Mouse (Mus musculus) spleen, adult 2 months (tissue): ENCODE results near the gene Nrap. TPM values are rescaled to one million over a fixed set of nuclear protein-coding genes. Genes with fewer than 3 reads are reported as not detected.
"Not testable (repeated sequence)": the region's sequence is repeated elsewhere in the genome, so short reads cannot be mapped to it uniquely, and the experiment has no call there.

ENCODE experiments used
- DNase-seq, 2 experiments: peaks; one replicate each; pipeline versions ENCODE4 v3.0.0 to v3.0.0-alpha.2; 2012 to 2021; ENCODE audit warnings: low spot score in 2 of 2, low read depth in 1 of 2
- H3K27ac ChIP-seq: fragments of 200-500 bp; 2 replicates; pipeline ENCODE4 v1.5.1; 2012; ENCODE audit warnings: low read length, inconsistent platforms; ENCODE audit not compliant: insufficient read depth
- H3K27me3 ChIP-seq: fragments of 200-500 bp; 2 replicates; pipeline ENCODE4 v1.6.1; 2012; ENCODE audit warnings: mild to moderate bottlenecking, moderate library complexity, low read length, inconsistent platforms; ENCODE audit not compliant: control insufficient read depth, insufficient read depth
- H3K36me3 ChIP-seq: fragments of 200-500 bp; 2 replicates; pipeline ENCODE4 v1.6.1; 2012; ENCODE audit warnings: mild to moderate bottlenecking, low read length, inconsistent platforms; ENCODE audit not compliant: control insufficient read depth, insufficient read depth
- H3K4me1 ChIP-seq: fragments of 200-500 bp; 2 replicates; pipeline ENCODE4 v1.6.1; 2011; ENCODE audit warnings: inconsistent platforms; ENCODE audit not compliant: control insufficient read depth, insufficient read depth, insufficient read length
- H3K4me3 ChIP-seq: fragments of 200-500 bp; 2 replicates; pipeline ENCODE4 v1.5.1; 2011; ENCODE audit warnings: mild to moderate bottlenecking, inconsistent platforms; ENCODE audit not compliant: insufficient read depth, insufficient read length; ENCODE audit errors: extremely low read depth
- CTCF ChIP-seq: fragments of 200-500 bp; IDR thresholded peaks from 2 replicates; pipeline ENCODE4 v1.5.1; 2011; ENCODE audit warnings: mild to moderate bottlenecking, inconsistent platforms; ENCODE audit not compliant: insufficient read depth, insufficient read length, insufficient replicate concordance; ENCODE audit errors: extremely low read depth
- POLR2A ChIP-seq: fragments of 200-500 bp; IDR thresholded peaks from 2 replicates; pipeline ENCODE4 v1.6.1; 2011; ENCODE audit warnings: low read depth, low read length, inconsistent platforms
- WGBS: fragments of 180-500 bp; shearing (Covaris S2); methylation state at CpG from one replicate; pipeline ENCODE4 v1.1.7; 2018; 5-methylcytosine and 5-hydroxymethylcytosine counted together
- polyA plus RNA-seq: library from polyadenylated mRNA; depleted of rRNA; stranded (reverse); fragments of >200 nt; gene quantifications from 2 replicates; pipeline ENCODE4 v1.2.3, GENCODE M21; 2012

The Nrap gene
- polyA plus RNA-seq, 1 experiment: 0.01 TPM

- TF ChIP-seq POLR2A: no peak
- no peak for TF ChIP-seq CTCF
- Histone ChIP-seq H3K36me3 (no peaks in the 10 kb centered on the region), H3K27ac (no peak overlapping the region), H3K27me3 (no peaks in the 10 kb centered on the region), H3K4me3 (no peak overlapping the region), H3K4me1 (no peaks in the 10 kb centered on the region)
- 84% methylated on average over 4 of the region's 4 CpGs for WGBS
- no peak for DNase-seq
These were observed 28.6 kb upstream of the Nrap start for GRCm38 (mm10) chr19:56418404-56418803.

DNA sequence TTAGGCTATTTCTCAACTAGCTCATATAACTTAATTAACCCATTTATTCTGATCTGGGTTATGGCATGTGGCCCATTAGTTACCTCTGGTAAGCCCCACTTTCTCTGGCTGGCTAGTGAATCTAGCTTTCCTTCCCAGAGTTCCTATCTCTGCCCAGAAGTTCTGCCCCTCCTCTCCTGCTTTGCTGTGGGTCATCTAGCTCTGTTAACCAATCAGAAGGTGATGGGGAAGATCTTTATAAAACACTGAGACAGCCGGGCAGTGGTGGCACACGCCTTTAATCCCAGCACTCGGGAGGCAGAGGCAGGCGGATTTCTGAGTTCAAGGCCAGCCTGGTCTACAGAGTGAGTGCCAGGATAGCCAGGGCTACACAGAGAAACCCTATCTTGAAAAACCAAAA is 20.0 kb upstream of the Nrap start:
- 96% methylated on average over 4 of the region's 4 CpGs for WGBS
- H3K27ac ChIP-seq, H3K4me1 ChIP-seq, DNase-seq, H3K27me3 ChIP-seq, H3K4me3 ChIP-seq, H3K36me3 ChIP-seq: not testable (repeated sequence)

- H3K27ac ChIP-seq: no peak overlapping the region
- no peak for DNase-seq
- WGBS: 95% methylated on average over 7 of the region's 7 CpGs
- H3K4me3 ChIP-seq: no peak overlapping the region
- no peaks in the 10 kb centered on the region for H3K4me1 ChIP-seq
- H3K36me3 ChIP-seq: peaks cover 9% of the 10 kb centered on the region
- TF ChIP-seq CTCF (no peak), POLR2A (no peak)
- no peaks in the 10 kb centered on the region for H3K27me3 ChIP-seq
These were observed 16.7 kb upstream of the Nrap start for GRCm38 (mm10) chr19:56406581-56406980.

DNA sequence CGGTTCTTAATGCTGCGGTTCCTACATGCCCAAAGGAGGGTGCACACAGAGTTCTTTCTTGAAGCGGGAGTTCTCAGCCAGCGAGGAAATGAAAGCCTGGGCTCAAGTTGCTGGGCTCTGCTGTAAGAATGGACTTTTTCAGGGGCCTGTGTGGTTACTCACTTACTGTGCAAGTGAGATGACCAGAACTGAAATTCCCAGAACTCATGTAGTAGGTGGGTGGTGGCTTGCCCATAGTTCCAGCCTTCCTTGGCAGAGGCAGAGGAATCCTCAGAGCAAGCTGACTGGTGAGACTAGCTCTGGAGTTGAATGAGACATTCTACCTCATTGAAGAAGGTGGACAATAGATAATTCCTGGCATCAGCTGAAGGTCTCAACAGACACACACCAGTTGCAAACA is 16.0 kb upstream of the Nrap start:
- H3K27me3 ChIP-seq: no peaks in the 10 kb centered on the region
- peaks cover 9% of the 10 kb centered on the region for H3K36me3 ChIP-seq
- no peaks in the 10 kb centered on the region for H3K4me1 ChIP-seq
- no peak for DNase-seq
- no peak overlapping the region for H3K4me3 ChIP-seq
- 94% methylated on average over 4 of the region's 4 CpGs for WGBS
- TF ChIP-seq CTCF (no peak), POLR2A (no peak)
- H3K27ac ChIP-seq: no peak overlapping the region

GRCm38 (mm10) chr19:56401864-56402263 is 12.0 kb upstream of the Nrap start:
- WGBS: 93% methylated on average over 6 of the region's 6 CpGs
- DNase-seq: no peak

GRCm38 (mm10) chr19:56400200-56400599 is 10.4 kb upstream of the Nrap start:
- WGBS: 40% methylated on average over 14 of the region's 14 CpGs
- DNase-seq: peak in 1 of 2 experiments; percentile 82
- Histone ChIP-seq H3K4me1 (peaks cover 9% of the 10 kb centered on the region), H3K27me3 (no peaks in the 10 kb centered on the region), H3K4me3 (no peak overlapping the region), H3K27ac (no peak overlapping the region), H3K36me3 (peaks cover 3% of the 10 kb centered on the region; the same call in 1 of the 2 replicates)
- TF ChIP-seq CTCF: no peak

More at GRCm38 (mm10) chr19:56401864-56402263, 12.0 kb upstream of the Nrap start:
- no peaks in the 10 kb centered on the region for H3K27me3 ChIP-seq
- peaks cover 9% of the 10 kb centered on the region for H3K4me1 ChIP-seq
- no peak overlapping the region for H3K4me3 ChIP-seq
- peaks cover 9% of the 10 kb centered on the region for H3K36me3 ChIP-seq
- TF ChIP-seq CTCF (no peak), POLR2A (no peak)
- no peak overlapping the region for H3K27ac ChIP-seq

- Histone ChIP-seq H3K36me3 (no peaks in the 10 kb centered on the region), H3K4me3 (no peak overlapping the region), H3K27ac (no peak overlapping the region), H3K4me1 (peaks cover 9% of the 10 kb centered on the region), H3K27me3 (no peaks in the 10 kb centered on the region)
- no peak for DNase-seq
- no peak for TF ChIP-seq CTCF
- no peak for TF ChIP-seq POLR2A
These were observed 8.6 kb upstream of the Nrap start for GRCm38 (mm10) chr19:56398528-56398795.
